Mouse (Mus musculus) MEL (cell line): ENCODE results near the gene Pym1. TPM values are rescaled to one million over a fixed set of nuclear protein-coding genes. Genes with fewer than 3 reads are reported as not detected.

Experiments used
- DNase-seq: peaks from one replicate; pipeline ENCODE4 v3.0.0; 2011; ENCODE audit warnings: low read depth, low spot score
- H3K27ac ChIP-seq: 2 replicates; pipeline ENCODE4 v1.5.1; 2012; ENCODE audit warnings: low read depth, mild to moderate bottlenecking, control low read depth, low read length, moderate library complexity; ENCODE audit not compliant: control insufficient read depth
- H3K27me3 ChIP-seq, 2 experiments: fragments of 150-350 bp in 1 of 2; sonication (generic) in 1 of 2; 2 replicates each; pipeline ENCODE4 v1.6.1; 2012; ENCODE audit warnings: low read length in 2 of 2, mild to moderate bottlenecking in 2 of 2, improper control_type of control experiment in 1 of 2, moderate library complexity in 1 of 2; ENCODE audit not compliant: insufficient read depth in 2 of 2, control insufficient read depth in 1 of 2
- H3K36me3 ChIP-seq, 2 experiments: 2 replicates each; pipeline ENCODE4 v1.6.1; 2012 to 2014; ENCODE audit warnings: low read length in 2 of 2, improper control_type of control experiment in 1 of 2, inconsistent platforms in 1 of 2, mild to moderate bottlenecking in 1 of 2; ENCODE audit not compliant: insufficient read depth in 2 of 2, control insufficient read depth in 1 of 2
- H3K4me1 ChIP-seq, 2 experiments: fragments of 150-350 bp in 1 of 2; sonication (generic) in 1 of 2; 2 replicates each; pipeline ENCODE4 v1.6.1; 2012; ENCODE audit warnings: low read length in 2 of 2, improper control_type of control experiment in 1 of 2, mild to moderate bottlenecking in 1 of 2; ENCODE audit not compliant: insufficient read depth in 2 of 2, control insufficient read depth in 1 of 2
- H3K4me3 ChIP-seq, 2 experiments: fragments of 150-350 bp in 1 of 2; sonication (generic) in 1 of 2; 2 replicates each; pipeline ENCODE4 v1.5.1; 2012; ENCODE audit warnings: low read depth in 2 of 2, low read length in 2 of 2, mild to moderate bottlenecking in 2 of 2, moderate library complexity in 2 of 2, control low read depth in 1 of 2, improper control_type of control experiment in 1 of 2; ENCODE audit not compliant: control insufficient read depth in 1 of 2, insufficient read depth in 1 of 2
- H3K79me2 ChIP-seq: 2 replicates; pipeline ENCODE4 v1.6.1; 2012; ENCODE audit warnings: mild to moderate bottlenecking, low read length, moderate library complexity; ENCODE audit not compliant: control insufficient read depth, poor library complexity, insufficient read depth
- H3K9ac ChIP-seq: 2 replicates; pipeline ENCODE4 v1.6.1; 2012; ENCODE audit warnings: low read depth, mild to moderate bottlenecking, control low read depth, low read length, moderate library complexity; ENCODE audit not compliant: control insufficient read depth, poor library complexity, severe bottlenecking
- H3K9me3 ChIP-seq: fragments of 150-350 bp; sonication (generic); replicated peaks from 2 replicates; pipeline ENCODE4 v1.6.1; 2012; ENCODE audit warnings: mild to moderate bottlenecking, low read length, improper control_type of control experiment, moderate library complexity; ENCODE audit not compliant: insufficient read depth
- CHD1 ChIP-seq: IDR thresholded peaks from 2 replicates; pipeline ENCODE4 v1.6.1; 2012; ENCODE audit warnings: low read depth, mild to moderate bottlenecking, inconsistent platforms, low read length, improper control_type of control experiment
- CTCF ChIP-seq, 3 experiments: IDR thresholded peaks in 2 of 3; conservative IDR thresholded peaks in 1 of 3; 2 replicates each; pipeline ENCODE4 v1.5.1; 2011 to 2012; ENCODE audit warnings: low read length in 3 of 3, low read depth in 2 of 3, mild to moderate bottlenecking in 2 of 3, improper control_type of control experiment in 1 of 3, inconsistent platforms in 1 of 3, mixed read lengths in 1 of 3, moderate library complexity in 1 of 3; ENCODE audit not compliant: control insufficient read depth in 1 of 3, insufficient read depth in 1 of 3, poor library complexity in 1 of 3, severe bottlenecking in 1 of 3
- E2F4 ChIP-seq: IDR thresholded peaks from 2 replicates; pipeline ENCODE4 v1.6.1; 2011; ENCODE audit warnings: low read depth, low read length, improper control_type of control experiment, borderline replicate concordance
- EP300 ChIP-seq, 2 experiments: IDR thresholded peaks; 2 replicates each; pipeline ENCODE4 v1.6.1; 2011; ENCODE audit warnings: improper control_type of control experiment in 2 of 2, low read length in 2 of 2, low read depth in 1 of 2, mild to moderate bottlenecking in 1 of 2
- GABPA ChIP-seq: IDR thresholded peaks from 2 replicates; pipeline ENCODE4 v1.6.1; 2012; ENCODE audit warnings: low read depth, mild to moderate bottlenecking, inconsistent platforms, low read length, improper control_type of control experiment, moderate library complexity
- HCFC1 ChIP-seq: IDR thresholded peaks from 2 replicates; pipeline ENCODE4 v1.6.1; 2012; ENCODE audit warnings: low read depth, mild to moderate bottlenecking, inconsistent platforms, low read length, improper control_type of control experiment, moderate library complexity
- JUND ChIP-seq: IDR thresholded peaks from 2 replicates; pipeline ENCODE4 v1.6.1; 2011; ENCODE audit warnings: low read depth, mild to moderate bottlenecking, improper control_type of control experiment, low read length
- KAT2A ChIP-seq: conservative IDR thresholded peaks from 2 replicates; pipeline ENCODE4 v1.6.1; 2012; ENCODE audit warnings: low read depth, low read length, improper control_type of control experiment, inconsistent platforms
- MEF2A ChIP-seq: IDR thresholded peaks from 2 replicates; pipeline ENCODE4 v1.6.1; 2014; ENCODE audit warnings: low read depth, mild to moderate bottlenecking, inconsistent platforms, low read length, improper control_type of control experiment; ENCODE audit not compliant: poor library complexity, insufficient replicate concordance, severe bottlenecking; ENCODE audit errors: extremely low read depth
- MXI1 ChIP-seq: IDR thresholded peaks from 2 replicates; pipeline ENCODE4 v1.6.1; 2011; ENCODE audit warnings: mild to moderate bottlenecking, low read depth, low read length, improper control_type of control experiment
- MYB ChIP-seq: IDR thresholded peaks from 2 replicates; pipeline ENCODE4 v1.6.1; 2011; ENCODE audit warnings: mild to moderate bottlenecking, low read depth, low read length, improper control_type of control experiment
- MYC ChIP-seq: IDR thresholded peaks from 2 replicates; pipeline ENCODE4 v1.6.1; 2011; ENCODE audit warnings: low read depth, mild to moderate bottlenecking, low read length, improper control_type of control experiment, moderate library complexity
- NELFE ChIP-seq: IDR thresholded peaks from 2 replicates; pipeline ENCODE4 v1.6.1; 2011; ENCODE audit warnings: low read depth, low read length, improper control_type of control experiment
- POLR2A ChIP-seq, 2 experiments: IDR thresholded peaks; 2 replicates each; pipeline ENCODE4 v1.6.1; 2011 to 2012; ENCODE audit warnings: low read length in 2 of 2, mild to moderate bottlenecking in 2 of 2, control low read depth in 1 of 2, improper control_type of control experiment in 1 of 2, low read depth in 1 of 2, moderate library complexity in 1 of 2; ENCODE audit not compliant: control insufficient read depth in 1 of 2, insufficient read depth in 1 of 2, poor library complexity in 1 of 2
- POLR2AphosphoS2 ChIP-seq: IDR thresholded peaks from 2 replicates; pipeline ENCODE4 v1.6.1; 2011; ENCODE audit warnings: low read length, improper control_type of control experiment
- POLR2AphosphoS5 ChIP-seq: IDR thresholded peaks from 2 replicates; pipeline ENCODE4 v1.6.1; 2012; ENCODE audit warnings: low read depth, borderline replicate concordance, mild to moderate bottlenecking, inconsistent platforms, low read length, moderate library complexity, mixed read lengths
- RAD21 ChIP-seq: IDR thresholded peaks from 2 replicates; pipeline ENCODE4 v1.6.1; 2011; ENCODE audit warnings: mild to moderate bottlenecking, low read depth, low read length, improper control_type of control experiment
- RCOR1 ChIP-seq: IDR thresholded peaks from 2 replicates; pipeline ENCODE4 v1.6.1; 2012; ENCODE audit warnings: low read depth, mild to moderate bottlenecking, inconsistent platforms, low read length, improper control_type of control experiment
- SMC3 ChIP-seq: IDR thresholded peaks from 2 replicates; pipeline ENCODE4 v1.6.1; 2011; ENCODE audit warnings: low read depth, low read length, improper control_type of control experiment
- TAL1 ChIP-seq: IDR thresholded peaks from 2 replicates; pipeline ENCODE4 v1.6.1; 2012; ENCODE audit warnings: mild to moderate bottlenecking, inconsistent platforms, low read length, moderate library complexity, mixed read lengths
- TBP ChIP-seq: IDR thresholded peaks from 2 replicates; pipeline ENCODE4 v1.8.0; 2011; ENCODE audit warnings: low read depth, low read length, improper control_type of control experiment
- TCF12 ChIP-seq: IDR thresholded peaks from 2 replicates; pipeline ENCODE4 v1.6.1; 2014; ENCODE audit warnings: low read depth, mild to moderate bottlenecking, inconsistent platforms, low read length, improper control_type of control experiment, moderate library complexity
- UBTF ChIP-seq: IDR thresholded peaks from 2 replicates; pipeline ENCODE4 v1.6.1; 2012; ENCODE audit warnings: low read depth, mild to moderate bottlenecking, inconsistent platforms, low read length, improper control_type of control experiment, moderate library complexity, borderline replicate concordance; ENCODE audit not compliant: insufficient read depth
- ZC3H11A ChIP-seq: IDR thresholded peaks from 2 replicates; pipeline ENCODE4 v1.6.1; 2012; ENCODE audit warnings: low read depth, mild to moderate bottlenecking, inconsistent platforms, low read length, improper control_type of control experiment
- ZKSCAN1 ChIP-seq: IDR thresholded peaks from 2 replicates; pipeline ENCODE4 v1.6.1; 2012; ENCODE audit warnings: low read depth, mild to moderate bottlenecking, inconsistent platforms, low read length, improper control_type of control experiment, moderate library complexity
- ZNF384 ChIP-seq: IDR thresholded peaks from 2 replicates; pipeline ENCODE4 v1.6.1; 2012; ENCODE audit warnings: low read depth, mild to moderate bottlenecking, inconsistent platforms, low read length, improper control_type of control experiment
- polyA plus RNA-seq, 2 experiments: library from polyadenylated mRNA; stranded (reverse) in 1 of 2; unstranded in 1 of 2; fragments of >175 nt in 1 of 2; fragments of >200 nt in 1 of 2; gene quantifications; 2 replicates each; pipeline versions ENCODE4 v1.2.1 to v1.2.4; 2012; ENCODE audit warnings: low replicate concordance in 2 of 2, low read depth in 1 of 2; ENCODE audit not compliant: insufficient read length in 2 of 2, insufficient read depth in 1 of 2, missing spikeins in 1 of 2
- total RNA-seq: library from RNA; depleted of rRNA; stranded (reverse); fragments of 300-350 nt; gene quantifications from 2 replicates; pipeline ENCODE4 v1.2.3, GENCODE M21; 2012

Gene Pym1
- total and polyA plus RNA-seq, 3 experiments = 77.4 to 107 TPM; not detected in 1

GRCm38 (mm10) chr10:128748252-128748864 lies 669 bp downstream of the Pym1 start (continued):
- TF ChIP-seq POLR2A (IDR thresholded peaks at IDR 0.05; ENCODE audit: control insufficient read depth in 1 of 2, insufficient read depth in 1 of 2, low read depth in 1 of 2, low read length in 2 of 2, poor library complexity in 1 of 2) (peak in 1 of 2 experiments; percentile 74; a peak in 2 of 4 replicates), POLR2AphosphoS2 (peak; percentile 76; the same call in 1 of the 2 replicates), ZNF384 (no peak), UBTF (no peak), JUND (no peak; the same call in 1 of the 2 replicates), MYC (peak; percentile 51; the same call in 1 of the 2 replicates), NELFE (peak; percentile 53; the same call in 1 of the 2 replicates), GABPA (no peak)

GRCm38 (mm10) chr10:128772895-128773294 lies 25.2 kb downstream of the Pym1 start:
- H3K27ac ChIP-seq = no peak overlapping the region
- peak; percentile 61 for DNase-seq
- no peak overlapping the region for H3K9ac ChIP-seq
- H3K9me3 ChIP-seq = no peaks in the 10 kb centered on the region
- no peak for TF ChIP-seq UBTF
- TF ChIP-seq NELFE = no peak
- TF ChIP-seq CHD1 = no peak
- peak; percentile 6 to 63 (median 33); a peak in 3 of 6 replicates for TF ChIP-seq CTCF (IDR thresholded peaks at IDR 0.05 in 2 of 3, conservative IDR thresholded peaks at IDR 0.05 in 1 of 3; ENCODE audit: control insufficient read depth in 1 of 3, insufficient read depth in 1 of 3, low read depth in 2 of 3, low read length in 3 of 3, poor library complexity in 1 of 3, severe bottlenecking in 1 of 3)
- TF ChIP-seq RAD21 = peak; percentile 45
- TF ChIP-seq ZC3H11A = peak; percentile 59
- TF ChIP-seq ZKSCAN1 = no peak
- peak; percentile 78 for TF ChIP-seq SMC3
- H3K4me1 ChIP-seq = peaks cover 0 to 3% of the 10 kb centered on the region in 2 experiments; a peak in 1 of 4 replicates
- H3K27me3 ChIP-seq = no peaks in the 10 kb centered on the region
- no peaks in the 10 kb centered on the region for H3K79me2 ChIP-seq
- H3K4me3 ChIP-seq = no peak overlapping the region
- peaks cover 0 to 4% of the 10 kb centered on the region in 2 experiments; a peak in 2 of 4 replicates for H3K36me3 ChIP-seq

GRCm38 (mm10) chr10:128773685-128774084 lies 26.0 kb downstream of the Pym1 start:
- no peak overlapping the region for H3K9ac ChIP-seq
- H3K27me3 ChIP-seq = no peaks in the 10 kb centered on the region
- peaks cover 0 to 4% of the 10 kb centered on the region in 2 experiments; a peak in 2 of 4 replicates for H3K36me3 ChIP-seq
- no peaks in the 10 kb centered on the region for H3K9me3 ChIP-seq
- no peak overlapping the region for H3K27ac ChIP-seq
- H3K4me1 ChIP-seq = peaks cover 0 to 3% of the 10 kb centered on the region in 2 experiments; a peak in 1 of 4 replicates
- H3K4me3 ChIP-seq = no peak overlapping the region
- no peaks in the 10 kb centered on the region for H3K79me2 ChIP-seq
- peak; percentile 44 for DNase-seq
- TF ChIP-seq GABPA (no peak), NELFE (no peak), POLR2AphosphoS5 (no peak), TAL1 (no peak), TBP (no peak), MXI1 (no peak), ZKSCAN1 (no peak), RAD21 (peak; percentile 31), EP300 (IDR thresholded peaks at IDR 0.05; ENCODE audit: low read depth in 1 of 2, low read length in 2 of 2) (no peak), E2F4 (no peak), SMC3 (peak; percentile 39), TCF12 (no peak), MYB (no peak), HCFC1 (no peak), MEF2A (no peak), UBTF (no peak), RCOR1 (no peak), KAT2A (no peak), MYC (no peak), ZC3H11A (no peak), CTCF (IDR thresholded peaks at IDR 0.05 in 2 of 3, conservative IDR thresholded peaks at IDR 0.05 in 1 of 3; ENCODE audit: control insufficient read depth in 1 of 3, insufficient read depth in 1 of 3, low read depth in 2 of 3, low read length in 3 of 3, poor library complexity in 1 of 3, severe bottlenecking in 1 of 3) (peak in 2 of 3 experiments; percentile 16 to 60; a peak in 4 of 6 replicates)
